ENCODE assay signal across 24 mouse cellular contexts in genomic region chr9:115893131-115893530, GRCm38 (mm10). TPM values are rescaled to one million over a fixed set of nuclear protein-coding genes. Genes with fewer than 3 reads are reported as not detected.
"Had no signal": no experiment of that assay in that cellular context is flagged by ENCODE, and none has a peak within 500 bp of the region (broad histone marks: within the 10 kb centered on the region; RNA-seq: fewer than 3 reads in every experiment).

No protein-coding gene starts in this region.

- DNase-seq: kidney, adult 9 months; kidney, postnatal 14 days; kidney, postnatal 4 days; left cerebral cortex, postnatal 4 days; liver, postnatal 0 days; lung, embryonic 14.5 days; right cerebral cortex, adult 18-20 months; right cerebral cortex, postnatal 14 days; right cerebral cortex, postnatal 4 days; thymus, adult 2 months; thymus, postnatal 25 days had no signal

- H3K4me3 ChIP-seq: limb, embryonic 12.5 days; limb, embryonic 15.5 days; midbrain, embryonic 15.5 days; myocyte; neural tube, embryonic 13.5 days had no signal

- ATAC-seq: liver, postnatal 0 days; lung, postnatal 0 days; midbrain, embryonic 15.5 days had no signal

- H3K27me3 ChIP-seq: limb, embryonic 12.5 days; limb, embryonic 15.5 days; midbrain, embryonic 15.5 days; neural tube, embryonic 13.5 days had no signal

- H3K4me1 ChIP-seq: limb, embryonic 12.5 days; limb, embryonic 15.5 days; midbrain, embryonic 15.5 days had no signal

- H3K4me2 ChIP-seq: limb, embryonic 12.5 days; limb, embryonic 15.5 days; liver, embryonic 11.5 days; lung, embryonic 14.5 days; midbrain, embryonic 15.5 days; neural tube, embryonic 13.5 days had no signal

- H3K27ac ChIP-seq: limb, embryonic 12.5 days; limb, embryonic 15.5 days; liver, embryonic 14.5 days; macrophage; midbrain, embryonic 15.5 days; neural tube, embryonic 13.5 days; stomach, postnatal 0 days had no signal

- H3K36me3 ChIP-seq: limb, embryonic 12.5 days; limb, embryonic 15.5 days; midbrain, embryonic 15.5 days; neural tube, embryonic 13.5 days had no signal

- H3K9me3 ChIP-seq: limb, embryonic 12.5 days; limb, embryonic 15.5 days; midbrain, embryonic 15.5 days had no signal

- H3K9ac ChIP-seq: limb, embryonic 12.5 days; limb, embryonic 15.5 days; liver, embryonic 14.5 days; liver, postnatal 0 days; lung, embryonic 14.5 days; midbrain, embryonic 15.5 days; neural tube, embryonic 13.5 days had no signal

RNA-seq across cellular contexts. Expression of gene Gadl1, which starts 16.1 kb away (rescaled TPM):
- total RNA-seq: megakaryocyte, adult 5-6 weeks; monocyte, adult 5-6 weeks; neutrophil, adult 5-6 weeks had no signal
- polyA plus RNA-seq: macrophage had no signal
